Mouse (Mus musculus): ENCODE measurements around the gene Tet2. TPM values are rescaled to one million over a fixed set of nuclear protein-coding genes. Genes with fewer than 3 reads are reported as not detected.

Tet2 gene
- polyA plus RNA-seq, 1 experiment from 2014 or later, result 20.0 TPM

- no peak for ATAC-seq (ENCODE audit: insufficient number of reproducible peaks, insufficient read depth, low FRiP score, low read depth)
- 80% methylated on average over 4 of the region's 4 CpGs for WGBS
- H3K27me3 ChIP-seq (ENCODE audit: control insufficient read depth, insufficient read depth, low read length), result no peaks in the 10 kb centered on the region
- H3K27ac ChIP-seq (replicated peaks in 1 of 2; ENCODE audit: control insufficient read depth in 1 of 2, insufficient read depth in 1 of 2, low read depth in 2 of 2, low read length in 2 of 2), result no peak overlapping the region
- no peak overlapping the region for H3K4me3 ChIP-seq (ENCODE audit: control insufficient read depth in 1 of 2, insufficient read depth in 1 of 2, low read depth in 1 of 2, low read length in 2 of 2)
- H3K36me3 ChIP-seq (ENCODE audit: control insufficient read depth, insufficient read depth, low read length), result no peaks in the 10 kb centered on the region
- no peak overlapping the region for H3K4me2 ChIP-seq (ENCODE audit: low read length)
- no peaks in the 10 kb centered on the region for H3K4me1 ChIP-seq (ENCODE audit: control insufficient read depth in 2 of 2, insufficient read depth in 2 of 2, low read length in 2 of 2)
- H3K9me3 ChIP-seq (ENCODE audit: control insufficient read depth, low read length), result no peaks in the 10 kb centered on the region
- H3K9ac ChIP-seq (ENCODE audit: low read length), result no peak overlapping the region
Measured at GRCm38 (mm10) chr3:133581541-133581940, 36.6 kb upstream of the Tet2 start.

GRCm38 (mm10) chr3:133579671-133580070 lies 34.7 kb upstream of the Tet2 start:
- H3K9me3 ChIP-seq (ENCODE audit: control insufficient read depth, low read length), result no peaks in the 10 kb centered on the region
- H3K4me3 ChIP-seq (ENCODE audit: control insufficient read depth in 1 of 2, insufficient read depth in 1 of 2, low read depth in 1 of 2, low read length in 2 of 2), result no peak overlapping the region
- no peak for ATAC-seq (ENCODE audit: insufficient number of reproducible peaks, insufficient read depth, low FRiP score, low read depth)
- WGBS, result 87% methylated on average over 9 of the region's 9 CpGs
- H3K36me3 ChIP-seq (ENCODE audit: control insufficient read depth, insufficient read depth, low read length), result no peaks in the 10 kb centered on the region
- peaks cover 0 to under 1% of the 10 kb centered on the region in 2 experiments; a peak in 1 of 4 replicates for H3K4me1 ChIP-seq (ENCODE audit: control insufficient read depth in 2 of 2, insufficient read depth in 2 of 2, low read length in 2 of 2)
- H3K9ac ChIP-seq (ENCODE audit: low read length), result no peak overlapping the region
- H3K27me3 ChIP-seq (ENCODE audit: control insufficient read depth, insufficient read depth, low read length), result no peaks in the 10 kb centered on the region
- H3K27ac ChIP-seq (replicated peaks in 1 of 2; ENCODE audit: control insufficient read depth in 1 of 2, insufficient read depth in 1 of 2, low read depth in 2 of 2, low read length in 2 of 2), result no peak overlapping the region
- no peak overlapping the region for H3K4me2 ChIP-seq (ENCODE audit: low read length)

- 52% methylated on average over 9 of the region's 9 CpGs for WGBS
- Histone ChIP-seq H3K36me3 (ENCODE audit: control insufficient read depth, insufficient read depth, low read length) (no peaks in the 10 kb centered on the region), H3K4me2 (ENCODE audit: low read length) (no peak overlapping the region), H3K9ac (ENCODE audit: low read length) (no peak overlapping the region), H3K27me3 (ENCODE audit: control insufficient read depth, insufficient read depth, low read length) (no peaks in the 10 kb centered on the region), H3K4me1 (ENCODE audit: control insufficient read depth in 2 of 2, insufficient read depth in 2 of 2, low read length in 2 of 2) (peaks cover 0 to 2% of the 10 kb centered on the region in 2 experiments; a peak in 1 of 4 replicates), H3K27ac (replicated peaks in 1 of 2; ENCODE audit: control insufficient read depth in 1 of 2, insufficient read depth in 1 of 2, low read depth in 2 of 2, low read length in 2 of 2) (no peak overlapping the region), H3K9me3 (ENCODE audit: control insufficient read depth, low read length) (no peaks in the 10 kb centered on the region), H3K4me3 (ENCODE audit: control insufficient read depth in 1 of 2, insufficient read depth in 1 of 2, low read depth in 1 of 2, low read length in 2 of 2) (no peak overlapping the region)
- no peak for ATAC-seq (ENCODE audit: insufficient number of reproducible peaks, insufficient read depth, low FRiP score, low read depth)
Measured at GRCm38 (mm10) chr3:133579140-133579539, 34.2 kb upstream of the Tet2 start.

GRCm38 (mm10) chr3:133574969-133575368 lies 30.0 kb upstream of the Tet2 start:
- H3K4me1 ChIP-seq (ENCODE audit: control insufficient read depth in 2 of 2, insufficient read depth in 2 of 2, low read length in 2 of 2), result peaks cover 0 to 2% of the 10 kb centered on the region in 2 experiments; a peak in 1 of 4 replicates
- H3K4me2 ChIP-seq (ENCODE audit: low read length), result no peak overlapping the region
- H3K9me3 ChIP-seq (ENCODE audit: control insufficient read depth, low read length), result no peaks in the 10 kb centered on the region
- H3K9ac ChIP-seq (ENCODE audit: low read length), result no peak overlapping the region
- no peak for ATAC-seq (ENCODE audit: insufficient number of reproducible peaks, insufficient read depth, low FRiP score, low read depth)
- no peak overlapping the region for H3K4me3 ChIP-seq (ENCODE audit: control insufficient read depth in 1 of 2, insufficient read depth in 1 of 2, low read depth in 1 of 2, low read length in 2 of 2)
- H3K27me3 ChIP-seq (ENCODE audit: control insufficient read depth, insufficient read depth, low read length), result no peaks in the 10 kb centered on the region
- H3K36me3 ChIP-seq (ENCODE audit: control insufficient read depth, insufficient read depth, low read length), result no peaks in the 10 kb centered on the region
- 65% methylated on average over 6 of the region's 6 CpGs for WGBS
- no peak overlapping the region for H3K27ac ChIP-seq (replicated peaks in 1 of 2; ENCODE audit: control insufficient read depth in 1 of 2, insufficient read depth in 1 of 2, low read depth in 2 of 2, low read length in 2 of 2)

DNA sequence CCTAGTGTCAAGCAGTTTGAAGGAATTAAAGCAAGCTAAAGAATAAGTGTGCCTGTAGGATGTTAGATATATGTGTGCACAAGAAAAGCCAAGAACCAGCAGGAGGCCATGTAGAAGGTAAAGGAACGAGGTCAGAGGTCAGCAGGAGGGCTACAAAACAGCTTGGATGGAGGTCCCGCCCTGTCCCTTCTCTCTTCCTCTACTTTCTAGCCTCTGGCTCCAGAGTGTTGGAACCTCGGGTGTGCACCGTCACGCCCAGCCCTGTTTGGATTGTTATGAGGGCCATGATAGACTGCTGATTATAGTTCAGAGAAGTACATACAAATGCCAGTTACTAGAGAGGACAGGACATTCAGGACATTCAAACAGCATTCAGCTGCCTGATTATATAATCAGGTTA lies 27.0 kb upstream of the Tet2 start:
- H3K27me3 ChIP-seq (ENCODE audit: control insufficient read depth, insufficient read depth, low read length), result no peaks in the 10 kb centered on the region
- H3K27ac ChIP-seq (replicated peaks in 1 of 2; ENCODE audit: control insufficient read depth in 1 of 2, insufficient read depth in 1 of 2, low read depth in 2 of 2, low read length in 2 of 2), result no peak overlapping the region
- no peak for ATAC-seq (ENCODE audit: insufficient number of reproducible peaks, insufficient read depth, low FRiP score, low read depth)
- WGBS, result 73% methylated on average over 5 of the region's 5 CpGs
- no peak overlapping the region for H3K9ac ChIP-seq (ENCODE audit: low read length)
- H3K9me3 ChIP-seq (ENCODE audit: control insufficient read depth, low read length), result no peaks in the 10 kb centered on the region
- no peaks in the 10 kb centered on the region for H3K36me3 ChIP-seq (ENCODE audit: control insufficient read depth, insufficient read depth, low read length)
- no peak overlapping the region for H3K4me2 ChIP-seq (ENCODE audit: low read length)
- no peak overlapping the region for H3K4me3 ChIP-seq (ENCODE audit: control insufficient read depth in 1 of 2, insufficient read depth in 1 of 2, low read depth in 1 of 2, low read length in 2 of 2)
- H3K4me1 ChIP-seq (ENCODE audit: control insufficient read depth in 2 of 2, insufficient read depth in 2 of 2, low read length in 2 of 2), result peaks cover 0 to 2% of the 10 kb centered on the region in 2 experiments; a peak in 1 of 4 replicates

GRCm38 (mm10) chr3:133563503-133564205 lies 18.7 kb upstream of the Tet2 start:
- ATAC-seq (ENCODE audit: insufficient number of reproducible peaks, insufficient read depth, low FRiP score, low read depth), result no peak
- H3K9ac ChIP-seq (ENCODE audit: low read length), result no peak overlapping the region

DNA sequence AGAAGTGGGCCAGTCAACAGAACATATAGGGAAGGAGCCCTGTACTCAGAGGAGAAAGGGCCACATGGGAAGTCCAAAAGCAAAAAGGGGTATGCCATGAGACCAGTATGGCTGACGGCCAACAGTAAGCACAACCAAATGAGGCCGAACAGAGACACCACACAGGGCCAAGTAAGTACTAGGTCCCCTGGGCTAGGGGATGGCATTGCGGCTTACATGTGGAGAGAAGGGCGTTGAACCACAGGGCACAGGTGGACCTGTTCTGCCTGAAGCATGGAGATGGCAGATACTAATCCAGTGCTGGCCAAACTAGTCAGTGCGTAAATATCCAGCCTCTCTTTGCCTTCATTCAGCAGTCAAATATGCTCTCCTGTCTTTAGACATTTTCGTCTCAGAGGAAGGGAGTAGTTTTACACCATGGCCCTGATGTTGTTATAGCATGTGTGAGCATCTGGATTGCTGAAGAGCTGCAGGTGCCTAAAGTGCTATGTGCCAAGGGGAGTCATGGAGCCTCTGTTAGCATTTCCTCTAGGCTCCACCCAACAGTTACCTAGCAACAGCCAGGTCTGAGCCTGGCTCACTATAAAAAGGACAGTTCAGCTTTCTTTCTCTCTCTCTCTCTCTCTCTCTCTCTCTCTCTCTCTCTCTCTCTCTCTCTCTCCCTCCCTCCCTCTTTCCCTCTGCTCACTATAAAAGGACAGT lies 14.6 kb upstream of the Tet2 start:
- H3K27me3 ChIP-seq (ENCODE audit: control insufficient read depth, insufficient read depth, low read length), result no peaks in the 10 kb centered on the region
- H3K4me3 ChIP-seq (ENCODE audit: control insufficient read depth in 1 of 2, insufficient read depth in 1 of 2, low read depth in 1 of 2, low read length in 2 of 2), result no peak overlapping the region
- 92% methylated on average over 6 of the region's 6 CpGs for WGBS
- no peaks in the 10 kb centered on the region for H3K36me3 ChIP-seq (ENCODE audit: control insufficient read depth, insufficient read depth, low read length)
- no peak overlapping the region for H3K4me2 ChIP-seq (ENCODE audit: low read length)
- no peak overlapping the region for H3K27ac ChIP-seq (replicated peaks in 1 of 2; ENCODE audit: control insufficient read depth in 1 of 2, insufficient read depth in 1 of 2, low read depth in 2 of 2, low read length in 2 of 2)
- H3K9me3 ChIP-seq (ENCODE audit: control insufficient read depth, low read length), result no peaks in the 10 kb centered on the region
- H3K4me1 ChIP-seq (ENCODE audit: control insufficient read depth in 2 of 2, insufficient read depth in 2 of 2, low read length in 2 of 2), result no peaks in the 10 kb centered on the region
- ATAC-seq (ENCODE audit: insufficient number of reproducible peaks, insufficient read depth, low FRiP score, low read depth), result no peak
- H3K9ac ChIP-seq (ENCODE audit: low read length), result no peak overlapping the region

More at GRCm38 (mm10) chr3:133563503-133564205, 18.7 kb upstream of the Tet2 start:
- Histone ChIP-seq H3K4me1 (ENCODE audit: control insufficient read depth in 2 of 2, insufficient read depth in 2 of 2, low read length in 2 of 2) (no peaks in the 10 kb centered on the region), H3K4me3 (ENCODE audit: control insufficient read depth in 1 of 2, insufficient read depth in 1 of 2, low read depth in 1 of 2, low read length in 2 of 2) (no peak overlapping the region), H3K9me3 (ENCODE audit: control insufficient read depth, low read length) (no peaks in the 10 kb centered on the region), H3K27me3 (ENCODE audit: control insufficient read depth, insufficient read depth, low read length) (no peaks in the 10 kb centered on the region), H3K27ac (replicated peaks in 1 of 2; ENCODE audit: control insufficient read depth in 1 of 2, insufficient read depth in 1 of 2, low read depth in 2 of 2, low read length in 2 of 2) (no peak overlapping the region), H3K36me3 (ENCODE audit: control insufficient read depth, insufficient read depth, low read length) (no peaks in the 10 kb centered on the region), H3K4me2 (ENCODE audit: low read length) (no peak overlapping the region)
- 66% methylated on average over 2 of the region's 2 CpGs for WGBS

Data from heart, embryonic 14.5 days (tissue).